Mouse (Mus musculus): ENCODE results near the gene Gm49711.

Gene Gm49711

GRCm38 (mm10) chr16:92057852-92058643, at the start of gene Gm49711, which contains the start of the genes Mrps6 and Slc5a3:
Gm49711 (plus strand) TSS chr16:92058316.
Mrps6 (plus strand) TSS chr16:92058270.
Slc5a3 (plus strand) TSS chr16:92058322.
- DNase-seq (ENCODE audit: low spot score) = peak; percentile 88

- DNase-seq (ENCODE audit: low spot score) = no peak
Observed at GRCm38 (mm10) chr16:92009586-92009985, 48.5 kb upstream of the Gm49711 start.

- no peak for DNase-seq (ENCODE audit: low spot score)
Observed at GRCm38 (mm10) chr16:92016792-92017191, 41.3 kb upstream of the Gm49711 start.

GRCm38 (mm10) chr16:92019141-92020118, 38.7 kb upstream of the Gm49711 start:
- no peak for DNase-seq (ENCODE audit: low spot score)

- DNase-seq (ENCODE audit: low spot score) = no peak
Observed at GRCm38 (mm10) chr16:92021656-92022400, 36.3 kb upstream of the Gm49711 start.

- peak; percentile 26 for DNase-seq (ENCODE audit: low spot score)
Observed at GRCm38 (mm10) chr16:92022494-92023283, 35.4 kb upstream of the Gm49711 start.

GRCm38 (mm10) chr16:92033286-92033685, 24.8 kb upstream of the Gm49711 start:
- DNase-seq (ENCODE audit: low spot score) = no peak

- DNase-seq (ENCODE audit: low spot score) = no peak
Observed at GRCm38 (mm10) chr16:92034676-92035075, 23.4 kb upstream of the Gm49711 start.

- DNase-seq (ENCODE audit: low spot score) = no peak
Observed at GRCm38 (mm10) chr16:92036701-92037100, 21.4 kb upstream of the Gm49711 start.

GRCm38 (mm10) chr16:92037891-92038607, 20.1 kb upstream of the Gm49711 start:
- DNase-seq (ENCODE audit: low spot score) = no peak

- no peak for DNase-seq (ENCODE audit: low spot score)
Observed at GRCm38 (mm10) chr16:92039421-92039820, 18.7 kb upstream of the Gm49711 start.

GRCm38 (mm10) chr16:92039966-92040365, 18.1 kb upstream of the Gm49711 start:
- no peak for DNase-seq (ENCODE audit: low spot score)

GRCm38 (mm10) chr16:92051777-92052310, 6.3 kb upstream of the Gm49711 start:
- DNase-seq (ENCODE audit: low spot score) = no peak

GRCm38 (mm10) chr16:92052569-92052968, 5.5 kb upstream of the Gm49711 start:
- no peak for DNase-seq (ENCODE audit: low spot score)

GRCm38 (mm10) chr16:92056711-92057110, 1.4 kb upstream of the Gm49711 start:
- no peak for DNase-seq (ENCODE audit: low spot score)

GRCm38 (mm10) chr16:92057456-92057851, 662 bp upstream of the Gm49711 start:
- no peak for DNase-seq (ENCODE audit: low spot score)

- peak; percentile 81 for DNase-seq (ENCODE audit: low spot score)
Observed at GRCm38 (mm10) chr16:92058644-92059620, 816 bp downstream of the Gm49711 start.

GRCm38 (mm10) chr16:92060213-92060612, 2.1 kb downstream of the Gm49711 start:
- no peak for DNase-seq (ENCODE audit: low spot score)

- no peak for DNase-seq (ENCODE audit: low spot score)
Observed at GRCm38 (mm10) chr16:92061586-92061985, 3.5 kb downstream of the Gm49711 start.

All from adipocyte (in vitro differentiated cells).